Mouse (Mus musculus): ENCODE measurements at regions not wholly inside any gene's neighbourhood (a gene's known extent, or its start where the extent isn't known, plus 50 kb on each side); places are given as distances from the start of the nearest gene placed in this dataset.

- no peak for TF ChIP-seq CTCF (IDR thresholded peaks at IDR 0.05 in 2 of 3, conservative IDR thresholded peaks at IDR 0.05 in 1 of 3; ENCODE audit: control insufficient read depth in 1 of 3, insufficient read depth in 1 of 3, low read depth in 2 of 3, low read length in 3 of 3, poor library complexity in 1 of 3, severe bottlenecking in 1 of 3)
- no peak for TF ChIP-seq USF2 (IDR thresholded peaks at IDR 0.05; ENCODE audit: borderline replicate concordance in 1 of 2, insufficient read depth in 1 of 2, low read depth in 1 of 2, low read length in 2 of 2)
- no peak for TF ChIP-seq UBTF (IDR thresholded peaks at IDR 0.05; ENCODE audit: borderline replicate concordance, insufficient read depth, low read depth, low read length)
- TF ChIP-seq MAX (IDR thresholded peaks at IDR 0.05; ENCODE audit: low read length) = no peak
- no peak for TF ChIP-seq SIN3A (IDR thresholded peaks at IDR 0.05; ENCODE audit: low read length)
- TF ChIP-seq POLR2A (IDR thresholded peaks at IDR 0.05; ENCODE audit: control insufficient read depth in 1 of 2, insufficient read depth in 1 of 2, low read depth in 1 of 2, low read length in 2 of 2, poor library complexity in 1 of 2) = no peak
Observed at GRCm38 (mm10) chr1:137576174-137576573, 599.3 kb downstream of the Ptprc start.

Data from MEL (cell line).